Mouse (Mus musculus) MEL (cell line): ENCODE results near the gene Soga1.

ENCODE experiments used
- CTCF ChIP-seq, 3 experiments: IDR thresholded peaks in 2 of 3; conservative IDR thresholded peaks in 1 of 3; 2 replicates each; pipeline ENCODE4 v1.5.1; 2011 to 2012; ENCODE audit warnings: low read length in 3 of 3, low read depth in 2 of 3, mild to moderate bottlenecking in 2 of 3, improper control_type of control experiment in 1 of 3, inconsistent platforms in 1 of 3, mixed read lengths in 1 of 3, moderate library complexity in 1 of 3; ENCODE audit not compliant: control insufficient read depth in 1 of 3, insufficient read depth in 1 of 3, poor library complexity in 1 of 3, severe bottlenecking in 1 of 3
- POLR2AphosphoS2 ChIP-seq: IDR thresholded peaks from 2 replicates; pipeline ENCODE4 v1.6.1; 2011; ENCODE audit warnings: low read length, improper control_type of control experiment
- TAL1 ChIP-seq: IDR thresholded peaks from 2 replicates; pipeline ENCODE4 v1.6.1; 2012; ENCODE audit warnings: mild to moderate bottlenecking, inconsistent platforms, low read length, moderate library complexity, mixed read lengths

- TF ChIP-seq TAL1 (no peak), CTCF (IDR thresholded peaks at IDR 0.05 in 2 of 3, conservative IDR thresholded peaks at IDR 0.05 in 1 of 3; ENCODE audit: control insufficient read depth in 1 of 3, insufficient read depth in 1 of 3, low read depth in 2 of 3, low read length in 3 of 3, poor library complexity in 1 of 3, severe bottlenecking in 1 of 3) (no peak), POLR2AphosphoS2 (no peak)
These were observed 19.0 kb downstream of the Soga1 start for GRCm38 (mm10) chr2:157060037-157060436.
